Mouse (Mus musculus) heart, embryonic 16.5 days (tissue): ENCODE results near the gene Cyp46a1. TPM values are rescaled to one million over a fixed set of nuclear protein-coding genes. Genes with fewer than 3 reads are reported as not detected.
A peak's percentile ranks its signal among the peaks of the same experiment; 100 is the strongest.

Experiments
- ATAC-seq: fragments of 200-750 bp; cut with Nextera tagmentation; replicated peaks from 2 replicates; pipeline ENCODE4 v1.8.0; 2017; ENCODE audit warnings: moderate number of reproducible peaks; ENCODE audit not compliant: insufficient read depth, low FRiP score; ENCODE audit errors: extremely low read depth
- H3K27ac ChIP-seq: fragments of 300-500 bp; sonication (generic); 2 replicates; pipeline ENCODE4 v1.5.1; 2014; ENCODE audit warnings: mild to moderate bottlenecking, low read length, control low read depth, moderate library complexity
- H3K27me3 ChIP-seq: fragments of 300-500 bp; sonication (generic); 2 replicates; pipeline ENCODE4 v1.6.1; 2014; ENCODE audit warnings: low read length, mixed read lengths; ENCODE audit not compliant: control insufficient read depth, insufficient read depth
- H3K36me3 ChIP-seq: fragments of 300-500 bp; sonication (generic); 2 replicates; pipeline ENCODE4 v1.6.1; 2014; ENCODE audit not compliant: control insufficient read depth, insufficient read depth
- H3K4me1 ChIP-seq: fragments of 300-500 bp; sonication (generic); 2 replicates; pipeline ENCODE4 v1.6.1; 2014; ENCODE audit warnings: low read length, mixed read lengths; ENCODE audit not compliant: control insufficient read depth, insufficient read depth
- H3K4me2 ChIP-seq: fragments of 300-500 bp; sonication (generic); 2 replicates; pipeline ENCODE4 v1.6.1; 2014; ENCODE audit warnings: low read depth, mild to moderate bottlenecking, control low read depth, low read length
- H3K4me3 ChIP-seq: fragments of 300-500 bp; sonication (generic); 2 replicates; pipeline ENCODE4 v1.5.1; 2014; ENCODE audit warnings: mild to moderate bottlenecking, control low read depth, low read length
- H3K9ac ChIP-seq: fragments of 300-500 bp; sonication (generic); 2 replicates; pipeline ENCODE4 v1.6.1; 2014; ENCODE audit warnings: low read length, control low read depth
- H3K9me3 ChIP-seq: fragments of 300-500 bp; sonication (generic); replicated peaks from 2 replicates; pipeline ENCODE4 v1.6.1; 2016; ENCODE audit warnings: low read length; ENCODE audit not compliant: control insufficient read depth
- WGBS: fragments of 180-500 bp; shearing (Covaris S2); extraction: QIAGEN DNeasy Blood & Tissue Kit; methylation state at CpG from one replicate; pipeline ENCODE4 v1.1.7; 2014; 5-methylcytosine and 5-hydroxymethylcytosine counted together
- polyA plus RNA-seq: library from polyadenylated mRNA; unstranded; fragments of >200 nt; fragmentation: Nextera tagmentation; extraction: Ambion mirVana; gene quantifications from 2 replicates; pipeline ENCODE4 v1.2.1, GENCODE M21; 2015

Gene Cyp46a1
- polyA plus RNA-seq, 1 experiment from 2014 or later: 4.9 TPM

DNA sequence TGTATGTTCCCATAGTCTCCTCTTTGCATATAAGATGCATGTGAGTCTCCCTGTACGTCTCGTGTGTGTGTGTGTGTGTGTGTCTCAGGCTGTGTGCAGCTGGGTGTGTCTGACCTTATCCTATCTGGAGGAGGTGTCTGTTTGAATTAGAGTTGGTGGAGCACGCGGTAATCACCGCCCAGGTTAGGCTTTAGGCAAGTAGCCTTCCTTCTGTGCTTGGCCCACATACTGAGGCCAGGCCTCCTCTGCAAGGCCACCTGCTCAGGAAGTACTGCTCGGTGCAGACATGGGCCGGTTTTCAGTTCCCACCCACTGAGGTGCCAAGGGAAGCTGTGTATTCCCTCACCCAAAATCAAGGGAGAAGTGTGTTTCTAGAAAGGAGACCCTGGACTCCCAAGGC is 31.7 kb downstream of the Cyp46a1 start:
- no peak overlapping the region for H3K9ac ChIP-seq
- no peaks in the 10 kb centered on the region for H3K27me3 ChIP-seq
- H3K4me1 ChIP-seq: peaks cover 31% of the 10 kb centered on the region
- no peak overlapping the region for H3K4me3 ChIP-seq
- no peak overlapping the region for H3K4me2 ChIP-seq
- no peaks in the 10 kb centered on the region for H3K36me3 ChIP-seq
- 66% methylated on average over 7 of the region's 7 CpGs for WGBS
- no peak overlapping the region for H3K27ac ChIP-seq
- ATAC-seq: no peak
- H3K9me3 ChIP-seq: no peaks in the 10 kb centered on the region

- no peaks in the 10 kb centered on the region for H3K36me3 ChIP-seq
- no peak overlapping the region; the same call in 1 of the 2 replicates for H3K27ac ChIP-seq
- H3K9ac ChIP-seq: no peak overlapping the region
- no peaks in the 10 kb centered on the region for H3K9me3 ChIP-seq
- no peak overlapping the region for H3K4me2 ChIP-seq
- 65% methylated on average over 2 of the region's 2 CpGs for WGBS
- no peak for ATAC-seq
- peaks cover 47% of the 10 kb centered on the region for H3K4me1 ChIP-seq
- no peaks in the 10 kb centered on the region for H3K27me3 ChIP-seq
- no peak overlapping the region for H3K4me3 ChIP-seq
These were observed 33.7 kb downstream of the Cyp46a1 start for GRCm38 (mm10) chr12:108367909-108368308.

DNA sequence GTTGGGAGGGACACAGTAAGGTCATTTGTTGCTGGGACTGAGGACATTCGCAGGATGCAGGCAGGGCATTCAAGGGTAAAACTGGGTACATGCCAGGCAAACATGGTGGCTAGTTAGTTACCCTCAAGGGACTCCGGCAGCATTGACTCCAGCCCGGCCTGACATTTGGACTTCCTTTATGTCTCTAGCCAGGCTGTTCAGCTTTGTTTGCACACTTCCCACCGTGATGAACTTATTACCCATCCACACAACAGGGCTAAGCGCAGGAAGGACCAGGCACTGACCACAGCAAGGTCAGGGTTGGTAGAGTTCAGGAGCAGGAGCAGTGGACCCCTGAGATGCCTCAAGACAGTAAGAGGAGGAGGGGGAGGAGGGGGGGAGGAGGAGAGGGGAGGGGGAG is 34.7 kb downstream of the Cyp46a1 start:
- Histone ChIP-seq H3K4me2 (no peak overlapping the region), H3K9ac (no peak overlapping the region), H3K9me3 (no peaks in the 10 kb centered on the region), H3K27ac (no peak overlapping the region; the same call in 1 of the 2 replicates), H3K4me1 (peaks cover 57% of the 10 kb centered on the region), H3K27me3 (no peaks in the 10 kb centered on the region), H3K36me3 (no peaks in the 10 kb centered on the region), H3K4me3 (no peak overlapping the region)
- 72% methylated on average over 5 of the region's 5 CpGs for WGBS
- no peak for ATAC-seq

DNA sequence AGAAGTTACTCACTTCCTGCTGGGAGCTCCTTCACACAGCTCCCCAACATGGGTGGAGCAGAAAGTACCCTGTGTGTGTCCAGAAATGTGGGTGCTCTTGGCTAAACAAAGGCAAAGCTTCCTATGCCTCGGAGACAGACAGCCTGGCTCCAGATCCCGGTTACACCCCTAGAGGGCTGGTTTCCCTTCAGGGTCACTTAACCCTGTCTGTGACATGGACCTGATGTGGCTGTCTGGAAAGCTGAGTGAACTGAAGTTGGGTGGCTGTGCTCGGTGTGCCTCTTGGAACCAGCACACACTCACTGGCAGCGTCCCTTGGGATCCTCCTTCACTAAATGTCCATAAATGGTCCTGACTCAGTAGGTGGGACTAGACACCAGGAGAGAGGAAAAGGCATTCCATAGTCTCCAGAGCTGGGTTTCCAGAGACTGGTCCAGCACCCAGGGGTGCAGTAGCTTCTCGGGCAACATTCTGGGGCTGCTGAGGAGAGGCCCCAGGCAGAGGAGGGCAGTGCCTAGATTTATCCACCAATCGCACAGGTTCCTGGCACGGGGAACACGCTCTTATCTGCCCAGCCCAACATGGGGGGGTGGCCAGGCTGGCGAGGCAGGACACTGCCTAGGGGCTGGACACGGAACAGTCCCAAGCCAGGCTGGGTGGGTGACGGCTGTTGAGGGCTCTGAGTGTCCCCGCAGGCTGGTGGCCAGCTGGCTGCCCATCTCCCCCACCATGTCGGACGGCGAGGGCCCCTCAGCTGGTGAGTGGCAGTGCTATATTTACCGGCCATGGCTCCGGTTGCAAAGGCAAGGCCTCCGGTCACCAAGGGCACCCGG is 36.6 kb downstream of the Cyp46a1 start, which contains the start of gene Eml1:
Eml1 (plus strand) TSS at position 362 of the 833 bp plus-strand sequence.
- Histone ChIP-seq H3K27me3 (no peaks in the 10 kb centered on the region), H3K36me3 (no peaks in the 10 kb centered on the region), H3K9me3 (no peaks in the 10 kb centered on the region), H3K27ac (peak within 1 kb of the TSS; percentile 95), H3K9ac (peak within 1 kb of the TSS; percentile 79), H3K4me1 (peaks cover 52% of the 10 kb centered on the region), H3K4me3 (peak within 1 kb of the TSS; percentile 48), H3K4me2 (peak within 1 kb of the TSS; percentile 60)
- peak; percentile 90 for ATAC-seq
- 22% methylated on average over 19 of the region's 19 CpGs for WGBS

DNA sequence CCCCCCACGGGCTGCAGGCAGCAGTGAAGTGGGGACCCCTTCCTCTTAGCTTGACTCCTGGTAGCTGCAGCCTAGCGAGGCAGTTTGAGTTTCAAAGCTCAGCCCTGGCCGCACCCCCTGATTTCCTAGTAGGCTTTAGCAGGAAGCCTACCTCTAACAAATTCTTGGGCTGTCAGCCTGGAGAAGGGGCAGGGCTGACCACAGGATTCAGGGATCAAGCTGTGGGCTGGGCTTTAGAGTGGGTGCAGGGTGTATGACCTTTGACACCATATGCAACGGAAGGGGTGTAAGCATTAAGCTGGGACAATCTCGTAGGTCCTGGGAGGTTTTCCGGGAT is 37.2 kb downstream of the Cyp46a1 start:
- Histone ChIP-seq H3K36me3 (no peaks in the 10 kb centered on the region), H3K4me2 (peak overlapping the region; percentile 60), H3K4me1 (peaks cover 51% of the 10 kb centered on the region), H3K9ac (peak overlapping the region; percentile 79), H3K9me3 (no peaks in the 10 kb centered on the region), H3K4me3 (peak overlapping the region; percentile 48), H3K27me3 (no peaks in the 10 kb centered on the region), H3K27ac (peak overlapping the region; percentile 95)
- WGBS: 49% methylated on average over 6 of the region's 6 CpGs
- peak; percentile 2; the same call in 1 of the 2 replicates for ATAC-seq

DNA sequence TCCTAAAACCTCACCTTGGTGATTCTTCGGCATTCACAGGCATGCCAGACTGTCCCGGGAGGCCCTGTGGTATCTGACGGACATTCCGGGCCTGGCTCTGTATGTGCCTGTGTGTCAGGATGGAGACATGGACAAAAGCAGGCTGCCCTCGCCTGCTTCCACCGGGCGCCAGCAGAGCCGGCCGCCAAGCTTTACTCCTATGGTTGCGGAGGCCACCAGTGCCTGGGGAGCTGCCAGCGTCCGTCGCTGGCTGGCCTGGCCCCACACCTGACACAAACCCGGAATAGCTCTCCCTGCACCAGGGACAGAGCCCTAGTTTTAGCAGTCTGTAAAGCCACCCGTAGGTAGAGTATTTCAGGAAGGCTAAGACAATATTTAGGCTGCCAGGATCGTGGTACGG is 38.1 kb downstream of the Cyp46a1 start:
- ATAC-seq: peak; percentile 15; the same call in 1 of the 2 replicates
- Histone ChIP-seq H3K27me3 (no peaks in the 10 kb centered on the region), H3K9ac (peak overlapping the region; percentile 79), H3K4me3 (peak overlapping the region; percentile 48), H3K36me3 (no peaks in the 10 kb centered on the region), H3K4me2 (peak overlapping the region; percentile 60), H3K9me3 (no peaks in the 10 kb centered on the region), H3K4me1 (peaks cover 51% of the 10 kb centered on the region), H3K27ac (peak overlapping the region; percentile 95)
- WGBS: 43% methylated on average over 17 of the region's 17 CpGs

DNA sequence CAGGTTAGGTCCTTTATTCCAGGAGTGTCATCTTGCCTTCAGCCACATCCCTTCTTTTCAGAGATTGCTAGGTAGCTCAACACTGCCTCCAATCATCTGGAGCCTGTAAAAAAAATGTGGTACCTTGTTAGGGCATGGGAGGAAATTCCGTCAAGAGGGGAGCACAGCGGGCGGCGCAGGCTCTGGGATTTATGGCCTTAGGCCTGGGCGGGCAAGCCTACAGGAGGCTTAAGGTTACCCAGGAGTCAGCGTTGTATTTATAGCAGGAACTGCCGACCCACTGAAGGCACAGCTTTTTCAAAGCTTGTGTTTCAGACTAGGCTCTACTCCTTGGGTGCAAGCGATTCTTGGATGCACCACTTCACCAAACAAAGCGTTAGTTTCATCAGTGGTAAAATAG is 39.4 kb downstream of the Cyp46a1 start:
- H3K9ac ChIP-seq: no peak overlapping the region
- no peak overlapping the region for H3K4me3 ChIP-seq
- no peak for ATAC-seq
- H3K36me3 ChIP-seq: no peaks in the 10 kb centered on the region
- no peaks in the 10 kb centered on the region for H3K9me3 ChIP-seq
- no peaks in the 10 kb centered on the region for H3K27me3 ChIP-seq
- no peak overlapping the region; the same call in 1 of the 2 replicates for H3K27ac ChIP-seq
- peaks cover 52% of the 10 kb centered on the region for H3K4me1 ChIP-seq
- H3K4me2 ChIP-seq: no peak overlapping the region; the same call in 1 of the 2 replicates
- 74% methylated on average over 9 of the region's 9 CpGs for WGBS

DNA sequence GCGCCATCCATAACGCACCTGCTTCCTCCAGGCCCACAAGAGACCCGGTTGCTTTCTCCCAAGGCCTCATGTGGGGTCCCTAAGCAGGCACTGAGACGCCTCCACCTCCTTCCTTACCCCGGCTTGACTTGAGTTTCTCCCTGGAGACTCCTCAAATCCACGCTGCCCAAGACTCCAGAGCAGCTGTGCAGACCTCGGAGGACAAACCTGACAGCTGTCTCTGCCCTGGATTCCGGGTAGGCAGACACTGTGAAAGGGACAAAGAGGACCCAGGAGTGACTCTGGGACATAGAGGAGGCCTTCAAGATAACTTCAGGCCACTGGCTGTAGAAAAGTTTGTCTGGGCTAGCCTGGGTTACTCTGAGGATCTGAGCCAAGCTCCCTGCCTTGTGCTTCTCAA is 40.5 kb downstream of the Cyp46a1 start:
- Histone ChIP-seq H3K36me3 (no peaks in the 10 kb centered on the region), H3K27ac (no peak overlapping the region), H3K9me3 (no peaks in the 10 kb centered on the region), H3K4me2 (no peak overlapping the region), H3K4me1 (peaks cover 50% of the 10 kb centered on the region), H3K9ac (no peak overlapping the region), H3K27me3 (no peaks in the 10 kb centered on the region), H3K4me3 (no peak overlapping the region)
- WGBS: 83% methylated on average over 8 of the region's 8 CpGs
- ATAC-seq: no peak

GRCm38 (mm10) chr12:108378379-108379133 is 44.4 kb downstream of the Cyp46a1 start:
- Histone ChIP-seq H3K4me2 (no peak overlapping the region), H3K9me3 (no peaks in the 10 kb centered on the region; the same call in 1 of the 2 replicates), H3K27me3 (no peaks in the 10 kb centered on the region), H3K4me1 (peaks cover 17% of the 10 kb centered on the region), H3K27ac (no peak overlapping the region), H3K9ac (no peak overlapping the region), H3K36me3 (no peaks in the 10 kb centered on the region), H3K4me3 (no peak overlapping the region)
- 79% methylated on average over 13 of the region's 13 CpGs for WGBS
- ATAC-seq: no peak
